Mouse (Mus musculus): ENCODE measurements at regions not wholly inside any gene's neighbourhood (a gene's known extent, or its start where the extent isn't known, plus 50 kb on each side); places are given as distances from the start of the nearest gene placed in this dataset.

DNA sequence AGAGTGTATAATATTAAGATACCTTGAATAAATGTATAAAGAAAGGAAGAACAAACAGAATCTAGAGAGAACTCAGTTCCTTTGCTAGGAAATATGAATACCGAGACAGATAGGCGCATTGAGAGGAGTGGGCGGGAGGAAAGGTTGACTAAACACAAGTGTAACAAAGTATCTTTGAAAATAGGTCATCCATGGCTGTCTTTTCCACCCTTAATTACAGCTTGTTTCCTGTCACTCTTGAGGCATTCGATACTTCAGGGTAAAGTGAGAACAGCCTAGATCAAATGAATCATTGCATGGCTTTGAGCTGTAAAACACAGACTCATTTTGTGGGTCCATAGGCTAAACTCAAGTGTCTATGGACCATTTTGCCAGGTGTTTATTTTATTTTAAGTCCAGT is 985.3 kb upstream of the Gm7489 start:
- no peak for ATAC-seq (ENCODE audit: insufficient number of reproducible peaks, insufficient read depth, low FRiP score, low TSS enrichment)
- no peak overlapping the region for H3K27ac ChIP-seq
- H3K27me3 ChIP-seq, result no peaks in the 10 kb centered on the region
- 55% methylated on average over 4 of the region's 4 CpGs for WGBS
- H3K9ac ChIP-seq, result no peak overlapping the region
- H3K4me3 ChIP-seq, result no peak overlapping the region
- no peaks in the 10 kb centered on the region for H3K36me3 ChIP-seq
- H3K4me2 ChIP-seq (replicated peaks), result no peak overlapping the region
- no peaks in the 10 kb centered on the region for H3K9me3 ChIP-seq
- H3K4me1 ChIP-seq, result no peaks in the 10 kb centered on the region

DNA sequence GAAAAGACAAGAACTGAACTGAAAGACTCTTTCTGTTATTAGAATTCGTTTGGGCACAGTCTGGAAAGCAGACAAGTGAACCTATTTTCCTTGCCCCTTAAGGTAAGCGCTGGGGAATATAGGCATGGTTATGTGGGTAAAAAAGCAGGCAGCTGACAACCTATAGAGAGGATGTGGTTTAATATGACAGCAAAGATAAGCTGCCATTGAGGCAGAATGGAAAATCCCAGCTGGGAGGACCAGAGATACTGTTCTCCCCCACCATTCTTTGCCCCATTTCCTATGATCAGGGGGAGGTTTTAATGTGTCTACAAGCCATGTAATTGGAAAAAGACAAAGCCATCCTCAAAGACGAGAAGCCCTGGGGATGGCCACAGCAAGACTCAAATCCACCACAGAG is 984.9 kb upstream of the Gm7489 start:
- H3K4me1 ChIP-seq, result no peaks in the 10 kb centered on the region
- no peaks in the 10 kb centered on the region for H3K9me3 ChIP-seq
- no peak overlapping the region for H3K27ac ChIP-seq
- 71% methylated on average over 3 of the region's 3 CpGs for WGBS
- H3K4me2 ChIP-seq (replicated peaks), result no peak overlapping the region
- ATAC-seq (ENCODE audit: insufficient number of reproducible peaks, insufficient read depth, low FRiP score, low TSS enrichment), result no peak
- no peak overlapping the region for H3K4me3 ChIP-seq
- H3K36me3 ChIP-seq, result no peaks in the 10 kb centered on the region
- H3K9ac ChIP-seq, result no peak overlapping the region
- no peaks in the 10 kb centered on the region for H3K27me3 ChIP-seq

DNA sequence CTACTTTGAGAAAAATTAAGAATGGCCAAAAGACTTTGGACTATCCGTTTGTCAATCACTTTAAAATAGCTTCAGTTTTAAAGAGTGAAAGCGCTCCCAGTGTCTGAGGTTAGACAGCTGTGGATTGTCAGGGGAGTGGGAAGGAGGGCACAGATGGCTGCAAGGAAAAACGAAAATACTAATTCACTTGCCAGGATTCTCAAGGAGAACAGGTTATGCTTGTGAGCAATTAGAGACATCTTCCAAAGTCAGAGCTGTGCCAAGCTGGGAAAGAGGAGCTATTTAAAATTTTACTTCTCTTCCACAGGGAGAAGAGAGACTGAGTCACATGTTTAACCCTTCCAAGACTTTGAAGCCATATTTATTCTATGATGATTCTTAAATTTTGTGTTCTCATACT is 979.5 kb upstream of the Gm7489 start:
- H3K36me3 ChIP-seq, result no peaks in the 10 kb centered on the region
- no peaks in the 10 kb centered on the region for H3K27me3 ChIP-seq
- no peak overlapping the region for H3K4me2 ChIP-seq (replicated peaks)
- no peak overlapping the region for H3K9ac ChIP-seq
- H3K4me1 ChIP-seq, result no peaks in the 10 kb centered on the region
- H3K27ac ChIP-seq, result no peak overlapping the region
- 81% methylated on average over 3 of the region's 3 CpGs for WGBS
- no peak overlapping the region for H3K4me3 ChIP-seq
- no peak for ATAC-seq (ENCODE audit: insufficient number of reproducible peaks, insufficient read depth, low FRiP score, low TSS enrichment)
- H3K9me3 ChIP-seq, result no peaks in the 10 kb centered on the region

DNA sequence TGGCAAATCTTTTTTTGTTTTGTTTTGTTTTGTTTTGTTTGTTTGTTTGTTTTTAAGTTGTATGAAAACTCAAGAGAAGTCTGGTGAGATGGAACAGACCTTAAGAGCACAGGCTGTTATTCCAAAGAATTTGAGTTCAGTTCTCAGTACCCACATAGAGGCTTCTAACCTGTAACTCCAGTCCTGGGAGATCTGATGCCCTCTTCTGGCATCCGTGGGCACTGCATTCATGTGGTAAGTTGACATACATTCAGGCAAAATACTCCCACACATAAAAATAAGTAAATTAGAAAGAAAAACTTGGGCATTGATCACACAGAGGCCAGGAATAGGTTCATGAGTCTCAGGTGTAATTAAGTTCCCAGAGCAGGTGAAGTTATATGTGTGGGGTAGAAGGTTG is 977.5 kb upstream of the Gm7489 start:
- H3K4me3 ChIP-seq, result no peak overlapping the region
- H3K4me2 ChIP-seq (replicated peaks), result no peak overlapping the region
- no peaks in the 10 kb centered on the region for H3K4me1 ChIP-seq
- no peak overlapping the region for H3K9ac ChIP-seq
- no peaks in the 10 kb centered on the region for H3K9me3 ChIP-seq
- no peak for ATAC-seq (ENCODE audit: insufficient number of reproducible peaks, insufficient read depth, low FRiP score, low TSS enrichment)
- no peaks in the 10 kb centered on the region for H3K27me3 ChIP-seq
- no peak overlapping the region for H3K27ac ChIP-seq
- WGBS, result 39% methylated on average over 1 of the region's 1 CpGs
- H3K36me3 ChIP-seq, result no peaks in the 10 kb centered on the region

DNA sequence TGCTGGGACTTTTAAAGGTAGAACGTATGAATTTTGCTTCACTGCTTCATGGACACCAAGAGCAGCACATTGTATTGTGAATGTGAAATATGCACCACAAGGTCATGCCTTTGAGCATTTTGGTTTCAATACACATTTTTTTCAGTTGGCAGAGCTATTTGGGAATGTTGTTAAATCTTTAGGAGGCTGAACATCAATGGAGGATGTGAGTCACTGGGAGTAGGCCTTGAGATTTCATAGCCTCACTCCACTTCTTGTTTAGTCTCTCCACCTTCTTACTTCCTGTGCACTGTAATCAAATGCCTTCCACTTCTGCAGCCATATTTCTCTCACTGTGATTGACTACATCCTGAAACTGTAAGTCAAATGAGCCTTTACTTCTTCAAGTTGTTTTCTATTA is 962.4 kb upstream of the Gm7489 start:
- H3K4me1 ChIP-seq, result no peaks in the 10 kb centered on the region
- peaks cover 6% of the 10 kb centered on the region; the same call in 1 of the 2 replicates for H3K9me3 ChIP-seq
- 82% methylated on average over 1 of the region's 1 CpGs for WGBS
- no peaks in the 10 kb centered on the region for H3K27me3 ChIP-seq
- H3K4me3 ChIP-seq, result no peak overlapping the region
- H3K9ac ChIP-seq, result no peak overlapping the region
- H3K36me3 ChIP-seq, result no peaks in the 10 kb centered on the region
- ATAC-seq (ENCODE audit: insufficient number of reproducible peaks, insufficient read depth, low FRiP score, low TSS enrichment), result no peak
- H3K4me2 ChIP-seq (replicated peaks), result no peak overlapping the region
- H3K27ac ChIP-seq, result no peak overlapping the region

DNA sequence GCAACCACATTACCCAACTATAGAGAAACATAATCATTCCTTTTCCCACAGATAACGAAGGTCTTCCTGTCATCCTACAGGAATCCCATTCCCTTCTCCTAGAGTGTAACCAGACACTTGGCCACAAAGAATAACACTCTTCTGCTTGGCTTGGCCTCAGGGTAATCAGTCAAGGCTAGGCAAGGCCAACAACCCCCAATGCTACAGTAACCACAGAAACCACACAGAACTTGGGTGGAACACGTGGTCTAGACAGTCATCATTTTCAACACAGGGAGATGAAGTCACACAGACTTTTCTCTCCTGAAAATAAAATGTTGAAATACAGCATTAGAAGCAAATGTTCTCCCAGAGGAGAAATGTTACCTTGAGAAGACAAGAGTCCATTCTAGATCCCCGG is 956.3 kb upstream of the Gm7489 start:
- Histone ChIP-seq H3K36me3 (no peaks in the 10 kb centered on the region), H3K4me1 (no peaks in the 10 kb centered on the region), H3K4me2 (replicated peaks) (no peak overlapping the region), H3K9ac (no peak overlapping the region), H3K27me3 (no peaks in the 10 kb centered on the region), H3K27ac (no peak overlapping the region), H3K9me3 (no peaks in the 10 kb centered on the region), H3K4me3 (no peak overlapping the region)
- ATAC-seq (ENCODE audit: insufficient number of reproducible peaks, insufficient read depth, low FRiP score, low TSS enrichment), result no peak
- WGBS, result 49% methylated on average over 3 of the region's 3 CpGs

DNA sequence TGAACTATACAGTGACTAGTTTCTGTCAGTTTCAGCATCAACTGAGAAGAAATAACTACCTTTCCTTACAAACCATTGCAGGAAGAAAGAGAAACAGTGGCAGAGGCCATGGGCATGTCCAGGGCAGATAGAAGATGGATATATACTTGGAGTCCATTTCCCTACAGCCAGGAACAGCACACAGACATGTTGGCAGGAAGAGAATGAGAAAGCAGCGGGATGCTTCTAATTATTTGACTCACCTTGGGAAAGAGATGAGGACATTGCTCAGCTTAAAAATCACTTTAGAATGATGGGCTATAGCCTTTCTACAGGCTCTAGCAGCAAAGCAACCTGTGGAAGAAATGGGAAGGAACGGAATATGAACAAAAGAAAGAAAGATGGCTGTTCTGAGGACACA is 947.6 kb upstream of the Gm7489 start:
- Histone ChIP-seq H3K9me3 (no peaks in the 10 kb centered on the region), H3K4me2 (replicated peaks) (no peak overlapping the region), H3K27ac (no peak overlapping the region), H3K27me3 (no peaks in the 10 kb centered on the region), H3K36me3 (no peaks in the 10 kb centered on the region), H3K4me3 (no peak overlapping the region), H3K4me1 (no peaks in the 10 kb centered on the region), H3K9ac (no peak overlapping the region)
- no peak for ATAC-seq (ENCODE audit: insufficient number of reproducible peaks, insufficient read depth, low FRiP score, low TSS enrichment)
- 86% methylated on average over 2 of the region's 2 CpGs for WGBS

DNA sequence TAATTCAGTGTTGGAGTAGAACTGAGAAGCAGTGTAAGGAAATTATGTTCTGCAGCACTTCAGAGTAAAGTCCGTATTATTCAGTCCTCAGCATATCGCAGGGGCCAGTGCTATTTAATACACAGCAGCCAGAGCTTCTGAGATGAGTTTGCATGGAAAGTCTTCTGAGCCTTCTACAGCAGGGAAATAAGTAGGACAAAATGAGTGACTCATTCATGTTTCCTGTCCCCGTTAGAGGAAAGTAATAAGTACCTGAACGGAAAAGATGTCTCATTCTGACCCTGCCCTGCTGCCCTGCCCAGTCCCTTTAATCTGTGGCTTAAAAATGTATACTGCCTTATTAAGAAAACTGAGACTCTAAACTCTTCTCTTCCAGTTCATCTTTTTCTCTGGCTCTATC is 940.1 kb upstream of the Gm7489 start:
- no peak for ATAC-seq (ENCODE audit: insufficient number of reproducible peaks, insufficient read depth, low FRiP score, low TSS enrichment)

DNA sequence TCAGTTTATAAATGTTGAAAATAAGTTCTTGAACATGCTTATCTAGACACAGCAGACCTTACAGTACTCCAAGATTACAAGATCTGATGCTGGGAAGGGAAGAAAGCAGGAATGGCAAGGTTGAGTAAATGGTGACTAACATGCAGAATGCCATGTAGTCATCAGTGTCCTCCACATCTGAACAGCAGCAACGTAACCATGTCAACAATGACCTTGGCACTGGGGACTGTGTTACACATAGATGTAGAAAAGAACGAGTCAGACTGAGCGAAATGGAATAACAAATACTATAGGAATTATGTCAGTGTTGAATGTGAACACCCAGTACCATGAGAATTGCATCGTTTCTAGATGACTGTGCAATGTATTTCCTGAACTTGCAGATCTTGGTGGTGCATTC is 936.5 kb upstream of the Gm7489 start:
- no peak overlapping the region for H3K27ac ChIP-seq
- 92% methylated on average over 4 of the region's 4 CpGs for WGBS
- no peaks in the 10 kb centered on the region for H3K27me3 ChIP-seq
- H3K9ac ChIP-seq, result no peak overlapping the region
- no peak overlapping the region for H3K4me2 ChIP-seq (replicated peaks)
- H3K36me3 ChIP-seq, result no peaks in the 10 kb centered on the region
- H3K4me1 ChIP-seq, result no peaks in the 10 kb centered on the region
- no peaks in the 10 kb centered on the region for H3K9me3 ChIP-seq
- no peak overlapping the region for H3K4me3 ChIP-seq
- no peak for ATAC-seq (ENCODE audit: insufficient number of reproducible peaks, insufficient read depth, low FRiP score, low TSS enrichment)

More for the DNA sequence above, 940.1 kb upstream of the Gm7489 start:
- Histone ChIP-seq H3K4me3 (no peak overlapping the region), H3K27ac (no peak overlapping the region), H3K9ac (no peak overlapping the region), H3K4me1 (no peaks in the 10 kb centered on the region), H3K36me3 (no peaks in the 10 kb centered on the region), H3K27me3 (no peaks in the 10 kb centered on the region), H3K4me2 (replicated peaks) (no peak overlapping the region), H3K9me3 (no peaks in the 10 kb centered on the region)
- 74% methylated on average over 4 of the region's 4 CpGs for WGBS

DNA sequence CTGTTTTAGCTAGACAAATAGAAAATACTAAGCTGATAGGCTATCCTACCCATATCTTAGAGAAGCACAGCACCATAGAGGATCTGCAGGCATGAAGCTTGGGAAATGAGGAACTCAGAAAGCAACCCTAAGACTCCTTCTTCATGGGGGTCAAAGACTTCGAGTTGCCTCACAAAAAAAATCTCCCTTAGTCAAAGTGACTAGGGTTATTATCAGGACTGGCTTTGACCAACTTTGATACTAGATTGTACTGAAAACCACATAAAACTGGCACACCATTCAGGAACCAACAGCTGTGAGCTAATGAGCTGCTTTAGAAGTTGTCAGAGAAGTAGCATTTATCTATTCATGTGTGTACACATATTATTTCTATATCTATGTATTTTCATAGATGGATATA is 931.2 kb upstream of the Gm7489 start:
- Histone ChIP-seq H3K27ac (no peak overlapping the region), H3K9me3 (no peaks in the 10 kb centered on the region), H3K36me3 (no peaks in the 10 kb centered on the region), H3K4me1 (no peaks in the 10 kb centered on the region), H3K4me3 (no peak overlapping the region), H3K9ac (no peak overlapping the region), H3K27me3 (no peaks in the 10 kb centered on the region), H3K4me2 (replicated peaks) (no peak overlapping the region)
- 69% methylated on average over 1 of the region's 1 CpGs for WGBS
- no peak for ATAC-seq (ENCODE audit: insufficient number of reproducible peaks, insufficient read depth, low FRiP score, low TSS enrichment)

DNA sequence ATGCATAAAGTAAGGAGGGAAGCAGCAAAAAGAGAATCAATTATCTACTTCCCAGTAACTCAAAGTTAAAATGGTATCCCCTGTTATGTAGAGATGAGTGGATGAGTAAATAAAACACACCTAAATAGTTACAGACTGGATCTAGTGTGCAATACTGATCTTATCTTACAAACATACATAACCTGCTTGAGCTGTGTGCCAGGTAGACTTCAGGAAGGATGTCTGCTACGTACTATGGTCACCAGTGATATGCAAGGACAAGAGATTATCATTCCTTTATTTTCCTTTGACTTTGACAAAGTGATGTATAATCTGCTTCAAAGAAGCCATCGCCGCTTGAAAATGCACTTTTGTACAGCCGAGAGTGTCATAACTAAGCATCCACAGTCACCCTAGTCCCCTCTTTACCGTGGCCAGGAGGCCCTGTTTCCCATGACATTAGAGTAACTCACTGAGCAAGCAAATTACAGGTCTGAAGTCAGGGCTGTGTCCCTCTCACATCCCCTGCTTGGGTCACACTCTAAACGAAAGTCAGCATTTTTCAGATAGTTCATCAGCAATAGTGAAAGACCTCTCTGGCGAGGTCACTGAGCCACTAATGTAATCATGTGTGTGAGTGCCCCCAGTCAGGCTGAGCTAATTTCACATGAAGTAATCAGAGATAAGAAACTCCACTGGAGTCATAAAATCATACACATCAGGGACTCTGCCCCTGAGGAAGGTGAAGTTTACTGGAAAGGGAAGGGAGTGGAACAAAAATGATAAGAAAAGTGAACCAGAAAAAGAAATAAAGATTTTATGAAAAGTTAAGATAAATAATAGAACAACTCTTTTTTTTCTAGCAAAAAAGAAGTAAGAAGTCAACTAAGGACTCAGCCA is 929.8 kb upstream of the Gm7489 start:
- no peak overlapping the region for H3K4me2 ChIP-seq (replicated peaks)
- no peaks in the 10 kb centered on the region for H3K9me3 ChIP-seq
- H3K27ac ChIP-seq, result no peak overlapping the region
- H3K4me1 ChIP-seq, result no peaks in the 10 kb centered on the region
- no peak overlapping the region for H3K4me3 ChIP-seq
- no peaks in the 10 kb centered on the region for H3K36me3 ChIP-seq
- H3K27me3 ChIP-seq, result no peaks in the 10 kb centered on the region
- no peak for ATAC-seq (ENCODE audit: insufficient number of reproducible peaks, insufficient read depth, low FRiP score, low TSS enrichment)
- 77% methylated on average over 7 of the region's 7 CpGs for WGBS
- no peak overlapping the region for H3K9ac ChIP-seq

DNA sequence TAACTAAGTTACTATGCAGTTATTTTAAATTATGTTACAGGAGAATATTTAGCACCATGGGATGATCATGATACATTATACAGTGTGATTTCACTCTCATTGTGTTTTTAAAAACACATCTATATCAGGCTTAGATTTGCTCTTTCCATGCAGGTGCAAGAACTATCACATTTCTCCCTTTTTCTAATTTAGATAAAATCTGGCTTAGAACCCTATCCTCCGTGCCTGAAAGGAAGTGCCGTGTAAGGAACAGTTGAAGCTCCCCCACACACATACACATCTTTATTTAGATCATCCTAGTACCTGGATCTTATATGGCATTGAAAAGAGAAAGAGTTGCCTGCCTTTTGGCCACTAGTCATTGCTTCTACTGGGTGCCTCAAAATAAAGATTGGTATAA is 925.0 kb upstream of the Gm7489 start:
- H3K9me3 ChIP-seq, result no peaks in the 10 kb centered on the region
- no peaks in the 10 kb centered on the region for H3K27me3 ChIP-seq
- H3K4me2 ChIP-seq (replicated peaks), result no peak overlapping the region
- H3K4me3 ChIP-seq, result no peak overlapping the region
- WGBS, result 73% methylated on average over 2 of the region's 2 CpGs
- H3K36me3 ChIP-seq, result no peaks in the 10 kb centered on the region
- H3K27ac ChIP-seq, result no peak overlapping the region
- H3K4me1 ChIP-seq, result no peaks in the 10 kb centered on the region
- ATAC-seq (ENCODE audit: insufficient number of reproducible peaks, insufficient read depth, low FRiP score, low TSS enrichment), result no peak
- no peak overlapping the region for H3K9ac ChIP-seq
